ENCODE assay signal across 14 mouse cellular contexts in genomic region chr14:123065136-123065535, GRCm38 (mm10).
DNase-seq lines count a peak whose midpoint lies in the region; ATAC-seq and TF ChIP-seq lines count a peak whose summit lies in the region.
"Had no signal": no experiment of that assay in that cellular context is flagged by ENCODE, and none has a peak within 500 bp of the region (broad histone marks: within the 10 kb centered on the region; RNA-seq: fewer than 3 reads in every experiment).

No protein-coding gene starts in this region.

- H3K4me2 ChIP-seq in midbrain, embryonic 11.5 days, result no peak overlapping the region
- H3K4me2 ChIP-seq in forebrain, embryonic 15.5 days (replicated peaks), result peak overlapping the region; percentile 21
- peak overlapping the region; percentile 36 for H3K4me2 ChIP-seq in midbrain, embryonic 14.5 days (ENCODE audit: low read length)
- H3K4me2 ChIP-seq in intestine, embryonic 16.5 days (ENCODE audit: low read depth, low read length), result no peak overlapping the region
- H3K4me2 ChIP-seq: stomach, embryonic 15.5 days had no signal

- H3K9ac ChIP-seq in midbrain, embryonic 11.5 days (ENCODE audit: low read length), result no peak overlapping the region
- no peak overlapping the region for H3K9ac ChIP-seq in forebrain, embryonic 15.5 days (replicated peaks)
- H3K9ac ChIP-seq in midbrain, embryonic 14.5 days (replicated peaks; ENCODE audit: low read length), result no peak overlapping the region
- H3K9ac ChIP-seq in intestine, embryonic 16.5 days (ENCODE audit: low read depth, low read length), result no peak overlapping the region
- H3K9ac ChIP-seq: stomach, embryonic 15.5 days had no signal

- DNase-seq in midbrain, embryonic 11.5 days (ENCODE audit: low spot score, missing footprints), result no peak
- no peak for DNase-seq in midbrain, embryonic 10.5 days (ENCODE audit: low spot score)
- peak; percentile 64 for DNase-seq in midbrain, embryonic 14.5 days
- peak; percentile 94 for DNase-seq in retina, postnatal 1 day
- no peak for DNase-seq in layer of hippocampus, adult 2 months (ENCODE audit: low spot score in 2 of 2)
- DNase-seq in left cerebral cortex, adult 9 months (ENCODE audit: low spot score in 2 of 2), result no peak
- DNase-seq: cerebellum, adult 2 months; heart, adult 2 months; lung, adult 2 months; lung, postnatal 4 days; thymus, postnatal 14 days had no signal

- H3K27me3 ChIP-seq in midbrain, embryonic 11.5 days (ENCODE audit: control insufficient read depth, insufficient read depth, low read length), result no peaks in the 10 kb centered on the region
- H3K27me3 ChIP-seq in midbrain, embryonic 10.5 days (ENCODE audit: low read depth, poor library complexity, severe bottlenecking), result no peaks in the 10 kb centered on the region
- H3K27me3 ChIP-seq in forebrain, embryonic 15.5 days, result no peaks in the 10 kb centered on the region
- H3K27me3 ChIP-seq in midbrain, embryonic 14.5 days (ENCODE audit: control insufficient read depth, insufficient read depth, low read length), result no peaks in the 10 kb centered on the region
- H3K27me3 ChIP-seq in intestine, embryonic 16.5 days (replicated peaks; ENCODE audit: control insufficient read depth, insufficient read depth, low read length), result no peaks in the 10 kb centered on the region
- H3K27me3 ChIP-seq: stomach, embryonic 15.5 days had no signal

- H3K27ac ChIP-seq in midbrain, embryonic 11.5 days (ENCODE audit: low read depth, low read length), result 0 out of 2 replicates have a peak overlapping the region, but pooled peaks have one; percentile 5
- no peak overlapping the region for H3K27ac ChIP-seq in midbrain, embryonic 10.5 days (replicated peaks)
- peak overlapping the region; percentile 58 for H3K27ac ChIP-seq in forebrain, embryonic 15.5 days (replicated peaks)
- H3K27ac ChIP-seq in midbrain, embryonic 14.5 days (replicated peaks; ENCODE audit: low read depth, low read length), result 0 out of 2 replicates have a peak overlapping the region, but pooled peaks have one; percentile 32
- H3K27ac ChIP-seq in intestine, embryonic 16.5 days (ENCODE audit: low read length), result no peak overlapping the region
- H3K27ac ChIP-seq in layer of hippocampus, adult 2 months, result no peak overlapping the region
- H3K27ac ChIP-seq: heart, adult 2 months; stomach, embryonic 15.5 days had no signal

- peak; percentile 93 for ATAC-seq in midbrain, embryonic 11.5 days (ENCODE audit: low FRiP score)
- ATAC-seq in forebrain, embryonic 15.5 days (replicated peaks), result peak; percentile 98
- peak; percentile 90 for ATAC-seq in midbrain, embryonic 14.5 days (ENCODE audit: low FRiP score, low TSS enrichment)
- no peak for ATAC-seq in intestine, embryonic 16.5 days

- H3K36me3 ChIP-seq in midbrain, embryonic 11.5 days (ENCODE audit: control insufficient read depth, insufficient read depth, low read length), result no peaks in the 10 kb centered on the region
- H3K36me3 ChIP-seq in midbrain, embryonic 10.5 days, result no peaks in the 10 kb centered on the region
- H3K36me3 ChIP-seq in forebrain, embryonic 15.5 days, result no peaks in the 10 kb centered on the region
- H3K36me3 ChIP-seq in midbrain, embryonic 14.5 days (ENCODE audit: control insufficient read depth, insufficient read depth, low read length), result no peaks in the 10 kb centered on the region
- H3K36me3 ChIP-seq in intestine, embryonic 16.5 days (ENCODE audit: control insufficient read depth, insufficient read depth, low read length), result no peaks in the 10 kb centered on the region
- H3K36me3 ChIP-seq: stomach, embryonic 15.5 days had no signal

- TF ChIP-seq CTCF in layer of hippocampus, adult 2 months (conservative IDR thresholded peaks at IDR 0.05), result no peak

- WGBS in midbrain, embryonic 11.5 days, result 31% methylated on average over 6 of the region's 6 CpGs
- 39% methylated on average over 6 of the region's 6 CpGs for WGBS in midbrain, embryonic 10.5 days
- 3% methylated on average over 6 of the region's 6 CpGs for WGBS in forebrain, embryonic 15.5 days
- 14% methylated on average over 6 of the region's 6 CpGs for WGBS in midbrain, embryonic 14.5 days
- 56% methylated on average over 6 of the region's 6 CpGs for WGBS in intestine, embryonic 16.5 days

- H3K4me3 ChIP-seq in midbrain, embryonic 11.5 days (ENCODE audit: low read depth, low read length), result no peak overlapping the region
- no peak overlapping the region for H3K4me3 ChIP-seq in midbrain, embryonic 10.5 days
- 0 out of 2 replicates have a peak overlapping the region, but pooled peaks have one; percentile 1 for H3K4me3 ChIP-seq in forebrain, embryonic 15.5 days
- no peak overlapping the region for H3K4me3 ChIP-seq in midbrain, embryonic 14.5 days (replicated peaks; ENCODE audit: low read depth, low read length)
- no peak overlapping the region for H3K4me3 ChIP-seq in intestine, embryonic 16.5 days (ENCODE audit: low read length)
- no peak overlapping the region; the same call in 1 of the 2 replicates for H3K4me3 ChIP-seq in layer of hippocampus, adult 2 months
- H3K4me3 ChIP-seq: heart, adult 2 months; stomach, embryonic 15.5 days had no signal

- no peaks in the 10 kb centered on the region for H3K4me1 ChIP-seq in midbrain, embryonic 11.5 days (ENCODE audit: control insufficient read depth, insufficient read depth, low read length)
- H3K4me1 ChIP-seq in midbrain, embryonic 10.5 days, result peaks cover 9% of the 10 kb centered on the region
- peaks cover 15% of the 10 kb centered on the region for H3K4me1 ChIP-seq in forebrain, embryonic 15.5 days
- peaks cover 14% of the 10 kb centered on the region for H3K4me1 ChIP-seq in midbrain, embryonic 14.5 days (ENCODE audit: control insufficient read depth, insufficient read depth, low read length)
- H3K4me1 ChIP-seq in intestine, embryonic 16.5 days (ENCODE audit: control insufficient read depth, insufficient read depth, low read length), result no peaks in the 10 kb centered on the region
- H3K4me1 ChIP-seq: stomach, embryonic 15.5 days had no signal

- H3K9me3 ChIP-seq in midbrain, embryonic 11.5 days (ENCODE audit: control insufficient read depth, low read length), result no peaks in the 10 kb centered on the region
- no peaks in the 10 kb centered on the region for H3K9me3 ChIP-seq in midbrain, embryonic 10.5 days (replicated peaks)
- H3K9me3 ChIP-seq in forebrain, embryonic 15.5 days, result no peaks in the 10 kb centered on the region
- no peaks in the 10 kb centered on the region for H3K9me3 ChIP-seq in midbrain, embryonic 14.5 days (ENCODE audit: control insufficient read depth, low read length)
- H3K9me3 ChIP-seq in intestine, embryonic 16.5 days (ENCODE audit: control insufficient read depth, low read length), result no peaks in the 10 kb centered on the region
- H3K9me3 ChIP-seq: stomach, embryonic 15.5 days had no signal

Comparison
In these comparisons a context has a peak if more than half of its experiments do, and no peak if none do; other contexts are left out.
1. DNase-seq: peak in midbrain, embryonic 14.5 days (single experiment) and retina, postnatal 1 day (single experiment); none in midbrain, embryonic 11.5 days (single experiment), midbrain, embryonic 10.5 days (single experiment), layer of hippocampus, adult 2 months (0 of 2) and left cerebral cortex, adult 9 months (0 of 2).
2. H3K27ac ChIP-seq: peak in midbrain, embryonic 11.5 days (single experiment), forebrain, embryonic 15.5 days (single experiment) and midbrain, embryonic 14.5 days (single experiment); none in midbrain, embryonic 10.5 days (single experiment), intestine, embryonic 16.5 days (single experiment) and layer of hippocampus, adult 2 months (single experiment).
3. H3K4me2 ChIP-seq: peak in forebrain, embryonic 15.5 days (single experiment) and midbrain, embryonic 14.5 days (single experiment); none in midbrain, embryonic 11.5 days (single experiment) and intestine, embryonic 16.5 days (single experiment).